Mouse (Mus musculus) ES-Bruce4 (cell line): ENCODE results near the gene Stub1.

Source experiments
- CTCF ChIP-seq: IDR thresholded peaks from one replicate; pipeline ENCODE4 v1.8.1; 2011; ENCODE audit warnings: low read depth, low read length
- EP300 ChIP-seq: IDR thresholded peaks from 2 replicates; pipeline ENCODE4 v1.6.1; 2011; ENCODE audit warnings: low read depth, low read length; ENCODE audit not compliant: insufficient read depth
- POLR2A ChIP-seq: IDR thresholded peaks from one replicate; pipeline ENCODE4 v1.8.1; 2011; ENCODE audit warnings: low read length; ENCODE audit not compliant: insufficient read depth

GRCm38 (mm10) chr17:25867836-25868600 lies 34.8 kb upstream of the Stub1 start:
- TF ChIP-seq CTCF (no peak), POLR2A (no peak), EP300 (no peak)
